Mouse (Mus musculus) ES-Bruce4 (cell line): ENCODE results near the gene Hectd4. TPM values are rescaled to one million over a fixed set of nuclear protein-coding genes. Genes with fewer than 3 reads are reported as not detected.
"Not testable (repeated sequence)": the region's sequence is repeated elsewhere in the genome, so short reads cannot be mapped to it uniquely, and the experiment has no call there.

Experiments
- H3K27ac ChIP-seq: 2 replicates; pipeline ENCODE4 v1.5.1; 2012; ENCODE audit warnings: low read length, inconsistent platforms; ENCODE audit not compliant: insufficient read depth
- H3K27me3 ChIP-seq: 2 replicates; pipeline ENCODE4 v1.6.1; 2012; ENCODE audit warnings: mild to moderate bottlenecking, low read length, inconsistent platforms; ENCODE audit not compliant: control insufficient read depth, poor library complexity, insufficient read depth, severe bottlenecking
- H3K36me3 ChIP-seq: 2 replicates; pipeline ENCODE4 v1.6.1; 2012; ENCODE audit warnings: inconsistent platforms, mild to moderate bottlenecking, low read length, moderate library complexity; ENCODE audit not compliant: control insufficient read depth, poor library complexity, insufficient read depth, severe bottlenecking
- H3K4me1 ChIP-seq: one replicate; pipeline ENCODE4 v1.8.1; 2011; ENCODE audit warnings: low read length; ENCODE audit not compliant: control insufficient read depth, insufficient read depth
- H3K4me3 ChIP-seq: 2 replicates; pipeline ENCODE4 v1.5.1; 2011; ENCODE audit warnings: low read depth, mild to moderate bottlenecking, low read length
- H3K9ac ChIP-seq: 2 replicates; pipeline ENCODE4 v1.6.1; 2012; ENCODE audit warnings: low read depth, mild to moderate bottlenecking, inconsistent platforms; ENCODE audit not compliant: poor library complexity, severe bottlenecking
- H3K9me3 ChIP-seq: replicated peaks from 2 replicates; pipeline ENCODE4 v1.6.1; 2012; ENCODE audit warnings: mild to moderate bottlenecking, low read length, inconsistent platforms; ENCODE audit not compliant: control insufficient read depth, poor library complexity, insufficient read depth, severe bottlenecking
- CTCF ChIP-seq: IDR thresholded peaks from one replicate; pipeline ENCODE4 v1.8.1; 2011; ENCODE audit warnings: low read depth, low read length
- EP300 ChIP-seq: IDR thresholded peaks from 2 replicates; pipeline ENCODE4 v1.6.1; 2011; ENCODE audit warnings: low read depth, low read length; ENCODE audit not compliant: insufficient read depth
- POLR2A ChIP-seq: IDR thresholded peaks from one replicate; pipeline ENCODE4 v1.8.1; 2011; ENCODE audit warnings: low read length; ENCODE audit not compliant: insufficient read depth
- polyA plus RNA-seq: library from polyadenylated mRNA; stranded (reverse); fragments of >200 nt; gene quantifications from 2 replicates; pipeline ENCODE4 v1.2.4, GENCODE M21; 2011; ENCODE audit warnings: low read depth; ENCODE audit not compliant: missing spikeins, insufficient read depth, insufficient read length

Hectd4 gene
- polyA plus RNA-seq, 1 experiment, result 15.9 TPM

- no peaks in the 10 kb centered on the region for H3K4me1 ChIP-seq
- H3K4me3 ChIP-seq, result no peak overlapping the region
- H3K27ac ChIP-seq, result no peak overlapping the region
- no peaks in the 10 kb centered on the region for H3K9me3 ChIP-seq
- TF ChIP-seq EP300, result no peak
- no peak for TF ChIP-seq POLR2A
- TF ChIP-seq CTCF, result no peak
- no peak overlapping the region for H3K9ac ChIP-seq
- peaks cover 47% of the 10 kb centered on the region for H3K36me3 ChIP-seq
- no peaks in the 10 kb centered on the region for H3K27me3 ChIP-seq
Measured at GRCm38 (mm10) chr5:121212108-121212507, 7.9 kb upstream of the Hectd4 start.

GRCm38 (mm10) chr5:121214707-121215106 is 5.3 kb upstream of the Hectd4 start:
- H3K27ac ChIP-seq, result no peak overlapping the region
- H3K9me3 ChIP-seq, result no peaks in the 10 kb centered on the region
- TF ChIP-seq POLR2A (no peak), CTCF (no peak), EP300 (no peak)
- no peaks in the 10 kb centered on the region for H3K4me1 ChIP-seq
- H3K27me3 ChIP-seq, result no peaks in the 10 kb centered on the region
- peaks cover 21% of the 10 kb centered on the region for H3K36me3 ChIP-seq
- no peak overlapping the region for H3K9ac ChIP-seq
- H3K4me3 ChIP-seq, result no peak overlapping the region

- Histone ChIP-seq H3K27me3 (no peaks in the 10 kb centered on the region), H3K4me1 (no peaks in the 10 kb centered on the region), H3K36me3 (peaks cover 14% of the 10 kb centered on the region), H3K27ac (no peak overlapping the region), H3K9me3 (no peaks in the 10 kb centered on the region), H3K4me3 (no peak overlapping the region), H3K9ac (no peak overlapping the region)
- TF ChIP-seq EP300, result no peak
- peak; percentile 90 for TF ChIP-seq CTCF
- TF ChIP-seq POLR2A, result no peak
Measured at GRCm38 (mm10) chr5:121215380-121216125, 4.5 kb upstream of the Hectd4 start.

GRCm38 (mm10) chr5:121216126-121216446 is 3.9 kb upstream of the Hectd4 start:
- Histone ChIP-seq H3K4me3 (no peak overlapping the region), H3K36me3 (peaks cover 9% of the 10 kb centered on the region), H3K9ac (no peak overlapping the region), H3K27ac (no peak overlapping the region), H3K4me1 (no peaks in the 10 kb centered on the region), H3K9me3 (no peaks in the 10 kb centered on the region), H3K27me3 (no peaks in the 10 kb centered on the region)
- TF ChIP-seq CTCF (no peak), POLR2A (no peak), EP300 (no peak)

GRCm38 (mm10) chr5:121216584-121217312 is 3.3 kb upstream of the Hectd4 start:
- not testable (repeated sequence) for H3K9me3 ChIP-seq, H3K4me3 ChIP-seq, H3K27me3 ChIP-seq, H3K4me1 ChIP-seq, H3K36me3 ChIP-seq, H3K9ac ChIP-seq, H3K27ac ChIP-seq

GRCm38 (mm10) chr5:121217313-121217634 is 2.7 kb upstream of the Hectd4 start:
- H3K27me3 ChIP-seq, result no peaks in the 10 kb centered on the region
- H3K27ac ChIP-seq, result no peak overlapping the region
- TF ChIP-seq CTCF, result no peak
- TF ChIP-seq POLR2A, result no peak
- TF ChIP-seq EP300, result no peak
- H3K36me3 ChIP-seq, result no peaks in the 10 kb centered on the region
- no peak overlapping the region for H3K4me3 ChIP-seq
- H3K9ac ChIP-seq, result no peak overlapping the region
- H3K9me3 ChIP-seq, result no peaks in the 10 kb centered on the region
- no peaks in the 10 kb centered on the region for H3K4me1 ChIP-seq
